Mouse (Mus musculus): ENCODE data around the gene Slc25a16.
"Not testable (repeated sequence)": the region's sequence is repeated elsewhere in the genome, so short reads cannot be mapped to it uniquely, and the experiment has no call there.

Slc25a16 gene

GRCm38 (mm10) chr10:62901826-62902225 lies 18.6 kb upstream of the Slc25a16 start:
- in situ Hi-C loops (cut with MboI, MseI), result no loop called here

- in situ Hi-C loops (cut with MboI, MseI), result no loop called here
Measured at GRCm38 (mm10) chr10:62902829-62903228, 17.6 kb upstream of the Slc25a16 start.

GRCm38 (mm10) chr10:62906336-62906735 lies 14.1 kb upstream of the Slc25a16 start:
- in situ Hi-C loops (cut with MboI, MseI), result no loop called here

GRCm38 (mm10) chr10:62908896-62909295 lies 11.5 kb upstream of the Slc25a16 start, which contains the start of gene Tet1:
Tet1 (minus strand) TSS chr10:62908996.
- in situ Hi-C loops (cut with MboI, MseI), result not testable (repeated sequence)

GRCm38 (mm10) chr10:62911120-62911519 lies 9.3 kb upstream of the Slc25a16 start:
- in situ Hi-C loops (cut with MboI, MseI), result no loop called here

- in situ Hi-C loops (cut with MboI, MseI), result no loop called here
Measured at GRCm38 (mm10) chr10:62918985-62919384, 1.4 kb upstream of the Slc25a16 start.

- in situ Hi-C loops (cut with MboI, MseI), result no loop called here
Measured at GRCm38 (mm10) chr10:62920766-62921156, 328 bp downstream of the Slc25a16 start.

- in situ Hi-C loops (cut with MboI, MseI), result no loop called here
Measured at GRCm38 (mm10) chr10:62924096-62924635, 3.7 kb downstream of the Slc25a16 start.

GRCm38 (mm10) chr10:62932381-62932780 lies 11.9 kb downstream of the Slc25a16 start:
- in situ Hi-C loops (cut with MboI, MseI), result no loop called here

GRCm38 (mm10) chr10:62944975-62945580 lies 24.6 kb downstream of the Slc25a16 start:
- in situ Hi-C loops (cut with MboI, MseI), result no loop called here

GRCm38 (mm10) chr10:62946738-62947471 lies 26.5 kb downstream of the Slc25a16 start, which contains the start of gene Dna2:
Dna2 (plus strand) TSS chr10:62947026.
- in situ Hi-C loops (cut with MboI, MseI), result no loop called here

GRCm38 (mm10) chr10:62948551-62948950 lies 28.1 kb downstream of the Slc25a16 start:
- in situ Hi-C loops (cut with MboI, MseI), result no loop called here

- in situ Hi-C loops (cut with MboI, MseI), result no loop called here
Measured at GRCm38 (mm10) chr10:62963956-62964355, 43.5 kb downstream of the Slc25a16 start.

GRCm38 (mm10) chr10:62965796-62966195 lies 45.4 kb downstream of the Slc25a16 start:
- in situ Hi-C loops (cut with MboI, MseI), result no loop called here

- in situ Hi-C loops (cut with MboI, MseI), result no loop called here
Measured at GRCm38 (mm10) chr10:62966291-62966690, 45.9 kb downstream of the Slc25a16 start.

- in situ Hi-C loops (cut with MboI, MseI), result no loop called here
Measured at GRCm38 (mm10) chr10:62971821-62972220, 51.4 kb downstream of the Slc25a16 start.

- in situ Hi-C loops (cut with MboI, MseI), result no loop called here
Measured at GRCm38 (mm10) chr10:62979667-62980038, 59.2 kb downstream of the Slc25a16 start.

- in situ Hi-C loops (cut with MboI, MseI), result no loop called here
Measured at GRCm38 (mm10) chr10:62980039-62980954, 59.9 kb downstream of the Slc25a16 start, which contains the start of gene Rufy2. Rufy2 (plus strand) TSS chr10:62980223.

- in situ Hi-C loops (cut with MboI, MseI), result no loop called here
Measured at GRCm38 (mm10) chr10:62984072-62984471, 63.6 kb downstream of the Slc25a16 start.

GRCm38 (mm10) chr10:62984495-62984894 lies 64.1 kb downstream of the Slc25a16 start:
- in situ Hi-C loops (cut with MboI, MseI), result no loop called here

GRCm38 (mm10) chr10:62987341-62987740 lies 66.9 kb downstream of the Slc25a16 start:
- in situ Hi-C loops (cut with MboI, MseI), result no loop called here

- in situ Hi-C loops (cut with MboI, MseI), result no loop called here
Measured at GRCm38 (mm10) chr10:62990636-62991035, 70.2 kb downstream of the Slc25a16 start.
